Mouse (Mus musculus) skeletal muscle tissue, adult 2 months (tissue): ENCODE measurements around the gene Map7.

Source experiments
- DNase-seq: peaks from one replicate; pipeline ENCODE4 v3.0.0-alpha.2; 2012; ENCODE audit warnings: low read depth, low spot score

Map7 gene

GRCm38 (mm10) chr10:20185806-20186205, 37.5 kb downstream of the Map7 start:
- DNase-seq: no peak

DNA sequence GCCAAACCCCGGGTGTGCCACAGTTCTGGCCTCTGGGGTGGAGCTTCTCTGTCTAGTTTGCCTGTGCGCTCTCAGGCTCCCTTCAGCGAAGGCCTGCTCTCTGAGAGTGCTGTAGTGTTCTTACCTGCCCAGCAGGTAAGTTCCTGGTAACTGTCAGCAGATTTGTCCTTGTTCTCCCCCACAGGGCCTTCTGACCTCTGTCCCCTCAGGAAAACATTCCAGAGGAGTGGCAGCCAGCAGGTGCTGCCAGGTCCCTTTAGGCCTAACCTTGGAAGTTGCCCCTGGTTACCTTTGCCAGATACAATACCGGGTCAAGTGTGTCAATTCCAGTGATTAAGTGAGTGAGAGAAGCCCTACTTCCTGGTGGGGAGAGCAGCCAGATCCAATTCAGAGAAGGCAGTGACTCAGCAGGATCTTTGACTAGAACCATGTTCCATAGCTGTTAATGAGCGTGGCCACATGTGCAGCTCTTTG, 38.6 kb downstream of the Map7 start:
- DNase-seq: no peak

DNA sequence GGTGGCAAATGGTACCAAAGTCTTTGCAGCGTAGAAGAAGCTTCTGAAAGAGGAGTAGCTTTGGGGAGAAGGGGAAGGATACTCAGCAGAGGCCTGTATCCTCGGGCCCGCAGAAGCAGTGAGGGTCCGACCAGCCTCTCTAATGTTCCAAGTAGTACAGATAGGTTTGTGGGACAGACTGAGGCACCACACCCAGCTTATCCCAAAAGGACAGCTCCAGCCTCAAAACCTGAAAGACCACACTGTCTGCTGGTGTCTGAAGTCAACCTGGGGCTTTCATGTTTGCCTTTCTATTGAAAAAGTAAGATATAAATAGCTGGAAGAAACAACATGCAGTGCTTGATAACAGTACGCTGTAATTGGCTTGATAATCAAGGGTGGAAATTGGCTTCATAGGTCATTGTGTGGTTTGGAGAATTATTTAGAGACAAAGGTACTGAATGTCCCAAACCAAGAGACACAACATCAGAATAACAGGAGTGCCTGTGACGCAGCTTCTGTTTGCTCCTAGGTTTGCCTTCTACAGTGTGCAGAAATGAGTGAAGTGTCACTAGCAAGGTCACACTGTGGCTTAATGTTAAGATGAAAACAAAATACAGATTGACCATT, 42.0 kb downstream of the Map7 start:
- no peak for DNase-seq

DNA sequence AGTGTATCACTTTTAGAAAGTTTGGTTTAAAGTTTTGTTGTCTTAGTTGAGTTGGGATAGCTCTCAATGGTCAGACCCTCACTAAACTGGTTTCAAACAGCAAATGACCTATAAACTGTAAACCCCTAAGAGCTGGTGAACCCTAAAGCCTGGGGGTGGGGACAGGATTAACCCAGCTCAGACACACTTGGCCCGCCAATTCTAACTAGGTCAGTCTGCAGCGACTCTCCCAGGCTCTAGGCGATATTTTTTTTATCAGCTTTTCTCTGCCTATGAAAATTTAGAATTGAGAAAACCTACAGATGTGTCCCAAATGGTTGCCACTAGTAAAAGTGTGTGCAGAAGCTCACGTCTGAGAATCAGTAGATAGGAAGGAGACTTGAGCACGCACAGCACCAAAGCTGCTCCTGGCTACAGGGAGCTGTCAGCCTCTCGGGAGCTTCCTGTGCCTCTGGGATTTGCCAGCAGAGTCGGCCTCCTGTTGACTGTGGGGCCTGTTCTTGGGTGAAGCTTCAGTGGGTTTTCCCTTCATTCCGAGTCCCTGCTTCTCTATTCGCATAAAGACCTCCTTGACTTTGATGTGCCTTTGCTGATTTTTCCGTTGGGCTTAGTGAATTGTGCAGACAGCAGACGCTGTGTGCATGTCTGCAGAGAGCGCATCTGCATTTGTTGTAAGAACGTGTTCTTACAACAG, 46.7 kb downstream of the Map7 start:
- no peak for DNase-seq

GRCm38 (mm10) chr10:20197039-20197438, 48.8 kb downstream of the Map7 start:
- DNase-seq: no peak

GRCm38 (mm10) chr10:20198968-20199737, 50.9 kb downstream of the Map7 start:
- DNase-seq: no peak

DNA sequence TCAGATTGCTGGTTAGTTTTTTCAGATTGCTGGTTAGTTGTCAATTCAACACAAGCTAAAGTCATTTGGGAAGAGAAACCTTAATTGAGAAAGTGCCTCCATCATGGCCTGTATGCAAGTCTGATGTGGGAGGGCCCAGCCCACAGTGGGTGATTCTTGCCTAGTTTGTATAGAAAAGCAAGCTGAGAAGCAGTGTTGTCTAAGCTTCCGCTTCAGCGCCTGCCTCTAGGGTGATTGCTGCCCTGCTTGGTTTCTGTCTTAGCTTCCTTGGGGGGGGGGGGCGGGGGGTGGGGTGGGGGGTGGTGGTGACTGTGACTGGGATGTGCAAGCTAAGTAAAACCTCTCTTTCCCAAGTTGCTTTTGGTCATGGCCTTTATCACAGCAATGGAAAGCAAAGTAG, 53.0 kb downstream of the Map7 start:
- DNase-seq: no peak

GRCm38 (mm10) chr10:20202171-20202570, 53.9 kb downstream of the Map7 start:
- DNase-seq: no peak

DNA sequence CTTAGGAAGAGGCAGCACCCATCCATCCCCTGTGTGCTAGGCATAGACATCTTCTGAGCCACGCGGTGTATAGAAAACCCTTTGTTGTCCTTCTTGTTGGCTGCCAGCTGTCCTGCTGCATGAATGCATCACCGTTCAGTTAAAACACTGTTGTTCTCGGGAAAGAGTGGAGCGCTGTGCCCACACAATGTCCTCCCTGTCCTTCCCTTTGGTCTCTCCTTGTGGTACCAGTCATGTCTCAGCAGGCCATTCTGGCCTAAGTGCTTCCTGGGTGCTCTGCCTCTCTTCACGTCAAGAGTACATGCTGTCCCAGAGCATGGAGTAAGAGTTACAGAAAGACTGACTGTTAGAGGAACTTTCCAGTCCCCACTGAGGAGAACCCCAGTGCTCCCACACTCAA, 54.5 kb downstream of the Map7 start:
- no peak for DNase-seq

GRCm38 (mm10) chr10:20203502-20203901, 55.2 kb downstream of the Map7 start:
- DNase-seq: no peak

GRCm38 (mm10) chr10:20204696-20205431, 56.6 kb downstream of the Map7 start:
- DNase-seq: no peak

- no peak for DNase-seq
Observed at GRCm38 (mm10) chr10:20206966-20207365, 58.7 kb downstream of the Map7 start.

DNA sequence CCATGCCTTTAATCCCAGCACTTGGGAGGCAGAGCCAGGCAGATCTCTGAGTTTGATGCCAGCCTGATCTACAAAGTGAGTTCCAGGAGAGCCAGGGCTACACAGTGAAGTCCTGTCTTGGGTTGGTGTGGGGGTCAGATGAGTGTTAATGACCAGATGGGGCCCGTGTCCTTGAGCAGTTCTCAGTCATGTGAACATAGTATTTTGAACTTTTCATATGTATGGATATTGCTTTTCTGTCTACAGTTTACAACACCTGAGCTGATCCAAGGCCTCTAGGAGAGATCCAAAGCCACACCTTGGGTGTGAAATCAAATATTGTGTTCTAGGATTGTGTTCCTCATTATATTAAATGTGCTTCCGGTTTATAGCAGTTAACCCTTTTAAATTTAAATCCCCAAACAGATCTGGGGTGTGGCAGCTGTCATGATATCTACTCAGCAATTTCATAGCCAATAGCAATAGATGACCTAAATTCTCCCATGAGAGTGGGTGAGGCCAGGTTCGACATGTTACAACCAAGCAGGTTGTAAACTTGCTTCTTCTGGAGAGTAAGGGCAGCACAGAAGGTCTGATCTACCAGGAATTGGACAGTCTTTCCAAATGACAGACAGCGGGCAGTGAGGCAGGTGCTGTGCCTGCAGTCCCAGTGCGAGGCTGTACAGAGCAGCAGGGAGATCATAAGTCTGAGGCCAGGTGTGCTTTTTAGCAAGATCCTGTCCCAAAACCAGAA, 61.5 kb downstream of the Map7 start:
- no peak for DNase-seq

GRCm38 (mm10) chr10:20214418-20214817, 66.1 kb downstream of the Map7 start:
- DNase-seq: no peak

DNA sequence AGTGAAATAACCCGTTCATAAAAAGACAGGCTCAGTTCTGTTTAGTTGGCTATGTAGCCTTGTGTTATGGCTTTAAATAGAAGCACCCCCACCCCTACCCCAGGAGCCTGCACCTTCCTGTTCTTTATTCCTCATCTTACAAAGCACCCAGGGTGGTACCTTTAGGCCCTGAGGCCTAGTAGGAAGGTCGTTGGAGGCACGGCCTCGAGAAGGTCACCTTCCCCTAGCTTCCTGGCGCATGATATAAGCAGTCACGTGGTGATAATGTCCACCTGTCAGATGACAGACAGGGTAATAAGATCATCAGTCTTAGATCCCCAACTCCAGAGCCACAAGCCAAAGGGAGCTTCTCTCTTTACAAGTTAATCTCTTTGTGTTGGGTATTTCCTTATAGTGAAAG, 68.7 kb downstream of the Map7 start:
- no peak for DNase-seq

DNA sequence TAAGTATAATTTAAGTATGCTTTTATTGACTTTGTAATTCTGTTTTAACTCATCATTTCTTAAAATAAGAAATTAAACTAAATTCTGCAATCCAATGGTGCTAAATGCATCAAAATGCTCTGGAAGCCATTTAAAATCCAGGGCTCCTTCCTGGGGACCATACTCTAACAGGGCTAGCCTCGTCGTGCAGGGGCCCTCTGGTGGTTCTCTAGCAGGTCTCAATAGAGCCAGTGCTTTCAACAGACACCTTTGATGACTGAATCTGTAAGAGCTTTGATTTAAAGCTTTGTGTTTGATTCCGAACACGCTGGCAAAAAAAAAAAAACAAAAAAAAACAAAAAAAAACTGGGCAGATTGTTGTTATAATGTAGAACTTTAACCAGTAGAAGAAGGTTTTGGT, 70.6 kb downstream of the Map7 start:
- DNase-seq: no peak

DNA sequence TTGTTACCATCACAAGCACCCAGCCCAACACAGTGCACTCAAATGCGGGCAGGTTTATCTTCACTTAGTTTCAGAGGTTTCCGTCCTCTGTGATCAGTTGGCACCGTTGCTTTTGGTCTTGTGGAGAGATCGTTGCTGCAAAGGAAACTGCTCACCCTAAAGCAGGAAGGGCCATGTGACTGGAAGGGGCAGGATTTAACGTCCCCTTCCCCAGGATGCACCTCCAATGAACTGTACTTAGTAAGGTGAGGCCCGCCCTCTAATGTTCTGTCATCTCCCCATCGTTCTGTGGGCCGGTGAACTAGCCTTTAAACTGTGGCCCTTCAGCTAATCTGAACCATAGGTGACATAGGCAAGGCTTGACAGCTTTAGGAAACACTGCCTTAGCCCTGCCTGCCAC, 71.3 kb downstream of the Map7 start:
- DNase-seq: no peak

- DNase-seq: no peak
Observed at GRCm38 (mm10) chr10:20220443-20221071, 72.3 kb downstream of the Map7 start.

GRCm38 (mm10) chr10:20222011-20222410, 73.7 kb downstream of the Map7 start:
- DNase-seq: no peak

DNA sequence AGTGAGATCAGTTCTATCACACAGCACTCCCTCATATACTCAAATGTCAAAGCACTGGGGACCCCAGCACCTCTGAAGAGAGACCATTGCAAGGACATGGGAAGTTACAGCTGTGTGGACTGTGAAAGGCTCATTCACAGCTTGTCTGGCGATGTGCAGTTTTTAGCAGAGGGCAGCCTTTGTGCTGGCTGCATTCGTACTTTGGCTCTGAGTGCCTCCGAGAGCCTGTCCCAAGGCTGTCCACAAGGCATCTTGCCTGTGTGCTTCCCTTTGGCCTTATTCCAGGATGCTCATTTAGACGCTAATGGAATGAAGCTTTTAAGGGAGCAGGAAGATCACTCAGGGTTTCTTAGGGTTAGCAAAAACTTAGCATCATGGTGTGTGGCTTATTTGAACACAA, 78.5 kb downstream of the Map7 start:
- peak; percentile 46 for DNase-seq

DNA sequence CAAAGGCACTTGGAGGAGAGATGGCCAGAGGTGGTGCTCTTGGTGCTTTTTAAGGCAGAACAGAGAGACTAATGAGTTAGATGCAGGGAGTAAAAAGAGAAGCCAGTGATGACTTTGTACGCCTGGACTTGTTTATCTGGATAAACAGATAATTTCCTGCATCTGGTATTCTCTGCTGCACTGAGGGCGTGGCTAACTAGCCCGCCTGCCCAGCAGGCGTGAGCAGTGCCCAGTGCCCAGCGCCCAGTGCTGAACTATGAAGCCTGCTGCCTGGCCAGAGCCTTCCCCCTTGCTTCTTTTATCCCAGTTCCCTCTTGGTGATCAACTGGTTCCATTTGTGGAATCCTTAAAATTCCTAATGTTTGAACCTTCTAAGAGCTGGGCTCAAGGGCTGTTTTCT, 81.8 kb downstream of the Map7 start:
- DNase-seq: no peak
